Mouse (Mus musculus): ENCODE data around the gene Zfp119a. TPM values are rescaled to one million over a fixed set of nuclear protein-coding genes. Genes with fewer than 3 reads are reported as not detected.
A peak's percentile ranks its signal among the peaks of the same experiment; 100 is the strongest.
"Not testable (repeated sequence)": the region's sequence is repeated elsewhere in the genome, so short reads cannot be mapped to it uniquely, and the experiment has no call there.

Zfp119a gene
- 0.98 TPM for polyA plus RNA-seq (2012; fragmentation: generic; extraction: Trizol)

- Histone ChIP-seq H3ac (ENCODE audit: control insufficient read depth, insufficient read length) (peak within 1 kb of the TSS; percentile 84), H3K4me2 (ENCODE audit: low read depth) (peak within 1 kb of the TSS; percentile 83), H3K79me2 (ENCODE audit: control insufficient read depth, insufficient read depth) (peaks cover 27% of the 10 kb centered on the region), H3K4me3 (peak within 1 kb of the TSS; percentile 41)
- H3K36me3 ChIP-seq (ENCODE audit: control insufficient read depth, insufficient read depth); H3K27me3 ChIP-seq (ENCODE audit: control insufficient read depth, insufficient read depth, insufficient read length): not testable (repeated sequence)
- peak; percentile 68 for TF ChIP-seq POLR2AphosphoS2 (IDR thresholded peaks at IDR 0.05; ENCODE audit: insufficient read length, low read depth)
- TF ChIP-seq POLR2A (IDR thresholded peaks at IDR 0.05; ENCODE audit: insufficient read length, low read depth) = peak; percentile 81
These were observed at the start of gene Zfp119a for GRCm38 (mm10) chr17:55878636-55879369. Gene Zfp119a (minus strand): TSS chr17:55878930.

DNA sequence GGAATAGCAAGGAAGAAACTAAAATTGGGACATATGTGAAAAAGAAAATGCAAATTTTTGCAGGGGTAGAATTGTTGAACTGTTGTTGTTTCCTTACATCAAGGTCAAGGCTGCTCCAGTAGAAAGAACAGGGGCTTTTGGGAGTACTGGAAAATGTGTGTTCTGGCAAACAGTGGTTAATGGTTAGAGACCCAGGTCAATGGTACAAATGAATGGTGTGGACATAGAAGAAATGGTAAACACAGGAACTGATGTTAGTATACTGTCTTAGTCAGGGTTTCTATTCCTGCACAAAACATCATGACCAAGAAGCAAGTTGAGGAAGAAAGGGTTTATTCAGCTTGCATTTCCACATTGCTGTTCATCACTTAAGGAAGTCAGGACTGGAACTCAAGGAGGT is 27.9 kb upstream of the Zfp119a start:
- Histone ChIP-seq H3K4me3 (no peak overlapping the region), H3ac (ENCODE audit: control insufficient read depth, insufficient read length) (no peak overlapping the region), H3K36me3 (ENCODE audit: control insufficient read depth, insufficient read depth) (no peaks in the 10 kb centered on the region), H3K27me3 (ENCODE audit: control insufficient read depth, insufficient read depth, insufficient read length) (no peaks in the 10 kb centered on the region), H3K4me2 (ENCODE audit: low read depth) (no peak overlapping the region), H3K79me2 (ENCODE audit: control insufficient read depth, insufficient read depth) (no peaks in the 10 kb centered on the region)
- TF ChIP-seq REST (IDR thresholded peaks at IDR 0.05; ENCODE audit: insufficient read depth, insufficient read length) (no peak), E2F4 (IDR thresholded peaks at IDR 0.05; ENCODE audit: insufficient read depth) (no peak), TCF3 (IDR thresholded peaks at IDR 0.05; ENCODE audit: insufficient read length, low read depth) (no peak), TCF12 (IDR thresholded peaks at IDR 0.05; ENCODE audit: insufficient read depth, poor library complexity, severe bottlenecking) (no peak)

DNA sequence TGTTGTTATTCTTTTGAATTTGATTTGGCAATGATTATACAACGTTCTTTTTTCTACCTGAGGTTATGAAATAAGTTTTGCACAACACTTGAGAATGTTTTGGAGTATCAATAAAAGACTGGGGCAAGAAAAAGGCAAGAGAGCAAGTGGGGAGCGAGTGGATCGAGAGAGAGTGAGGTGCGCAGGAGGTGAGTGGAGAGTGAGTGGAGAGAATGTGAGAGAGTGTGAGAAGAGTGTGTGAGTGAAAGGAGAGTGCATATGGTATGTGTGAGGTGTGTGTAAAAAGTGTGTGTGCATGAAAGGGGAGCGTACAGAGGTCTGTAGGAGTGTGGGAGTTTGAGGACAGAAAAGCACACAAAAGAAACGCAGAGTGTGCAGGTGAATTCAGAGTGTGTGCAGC is 25.4 kb upstream of the Zfp119a start:
- no peak overlapping the region for H3K4me2 ChIP-seq (ENCODE audit: low read depth)
- H3K4me3 ChIP-seq = no peak overlapping the region
- no peaks in the 10 kb centered on the region for H3K27me3 ChIP-seq (ENCODE audit: control insufficient read depth, insufficient read depth, insufficient read length)
- no peak overlapping the region for H3ac ChIP-seq (ENCODE audit: control insufficient read depth, insufficient read length)
- H3K36me3 ChIP-seq (ENCODE audit: control insufficient read depth, insufficient read depth) = no peaks in the 10 kb centered on the region
- H3K79me2 ChIP-seq (ENCODE audit: control insufficient read depth, insufficient read depth) = no peaks in the 10 kb centered on the region
- TF ChIP-seq MAX (IDR thresholded peaks at IDR 0.05; ENCODE audit: low read depth) (no peak), SRF (IDR thresholded peaks at IDR 0.05; ENCODE audit: control insufficient read depth, insufficient read length, low read depth) (no peak), MYOD1 (IDR thresholded peaks at IDR 0.05; ENCODE audit: control insufficient read depth in 1 of 3, insufficient read length in 2 of 3, low read depth in 2 of 3) (no peak), MYOG (IDR thresholded peaks at IDR 0.05; ENCODE audit: control insufficient read depth in 1 of 3, insufficient read depth in 1 of 3, insufficient read length in 2 of 3, low read depth in 2 of 3) (no peak), TCF12 (IDR thresholded peaks at IDR 0.05; ENCODE audit: insufficient read depth, poor library complexity, severe bottlenecking) (no peak), TCF3 (IDR thresholded peaks at IDR 0.05; ENCODE audit: insufficient read length, low read depth) (no peak), POLR2A (IDR thresholded peaks at IDR 0.05; ENCODE audit: insufficient read length, low read depth) (no peak), E2F4 (IDR thresholded peaks at IDR 0.05; ENCODE audit: insufficient read depth) (no peak), CEBPB (IDR thresholded peaks at IDR 0.05; ENCODE audit: insufficient read depth, poor library complexity, severe bottlenecking) (no peak), USF1 (IDR thresholded peaks at IDR 0.05; ENCODE audit: low read depth) (no peak), POLR2AphosphoS2 (IDR thresholded peaks at IDR 0.05; ENCODE audit: insufficient read length, low read depth) (no peak), REST (IDR thresholded peaks at IDR 0.05; ENCODE audit: insufficient read depth, insufficient read length) (no peak)

GRCm38 (mm10) chr17:55903687-55904086 is 25.0 kb upstream of the Zfp119a start:
- Histone ChIP-seq H3K36me3 (ENCODE audit: control insufficient read depth, insufficient read depth) (no peaks in the 10 kb centered on the region), H3K4me2 (ENCODE audit: low read depth) (no peak overlapping the region), H3K27me3 (ENCODE audit: control insufficient read depth, insufficient read depth, insufficient read length) (no peaks in the 10 kb centered on the region), H3K79me2 (ENCODE audit: control insufficient read depth, insufficient read depth) (no peaks in the 10 kb centered on the region), H3ac (ENCODE audit: control insufficient read depth, insufficient read length) (no peak overlapping the region), H3K4me3 (no peak overlapping the region)
- no peak for TF ChIP-seq TCF12 (IDR thresholded peaks at IDR 0.05; ENCODE audit: insufficient read depth, poor library complexity, severe bottlenecking)
- no peak for TF ChIP-seq MYOG (IDR thresholded peaks at IDR 0.05; ENCODE audit: control insufficient read depth in 1 of 3, insufficient read depth in 1 of 3, insufficient read length in 2 of 3, low read depth in 2 of 3)
- no peak for TF ChIP-seq E2F4 (IDR thresholded peaks at IDR 0.05; ENCODE audit: insufficient read depth)
- TF ChIP-seq REST (IDR thresholded peaks at IDR 0.05; ENCODE audit: insufficient read depth, insufficient read length) = no peak
- TF ChIP-seq MYOD1 (IDR thresholded peaks at IDR 0.05; ENCODE audit: control insufficient read depth in 1 of 3, insufficient read length in 2 of 3, low read depth in 2 of 3) = no peak
- TF ChIP-seq CEBPB (IDR thresholded peaks at IDR 0.05; ENCODE audit: insufficient read depth, poor library complexity, severe bottlenecking) = no peak
- no peak for TF ChIP-seq USF1 (IDR thresholded peaks at IDR 0.05; ENCODE audit: low read depth)
- TF ChIP-seq MAX (IDR thresholded peaks at IDR 0.05; ENCODE audit: low read depth) = no peak
- TF ChIP-seq TCF3 (IDR thresholded peaks at IDR 0.05; ENCODE audit: insufficient read length, low read depth) = no peak

GRCm38 (mm10) chr17:55903087-55903486 is 24.4 kb upstream of the Zfp119a start:
- no peak for TF ChIP-seq MYOG (IDR thresholded peaks at IDR 0.05; ENCODE audit: control insufficient read depth in 1 of 3, insufficient read depth in 1 of 3, insufficient read length in 2 of 3, low read depth in 2 of 3)
- TF ChIP-seq E2F4 (IDR thresholded peaks at IDR 0.05; ENCODE audit: insufficient read depth) = no peak
- no peak for TF ChIP-seq POLR2A (IDR thresholded peaks at IDR 0.05; ENCODE audit: insufficient read length, low read depth)
- no peak for TF ChIP-seq TCF3 (IDR thresholded peaks at IDR 0.05; ENCODE audit: insufficient read length, low read depth)
- TF ChIP-seq MAX (IDR thresholded peaks at IDR 0.05; ENCODE audit: low read depth) = no peak
- no peak for TF ChIP-seq SRF (IDR thresholded peaks at IDR 0.05; ENCODE audit: control insufficient read depth, insufficient read length, low read depth)
- TF ChIP-seq MYOD1 (IDR thresholded peaks at IDR 0.05; ENCODE audit: control insufficient read depth in 1 of 3, insufficient read length in 2 of 3, low read depth in 2 of 3) = no peak
- no peak overlapping the region for H3K4me2 ChIP-seq (ENCODE audit: low read depth)
- H3K27me3 ChIP-seq (ENCODE audit: control insufficient read depth, insufficient read depth, insufficient read length) = no peaks in the 10 kb centered on the region
- H3ac ChIP-seq (ENCODE audit: control insufficient read depth, insufficient read length) = no peak overlapping the region
- H3K36me3 ChIP-seq (ENCODE audit: control insufficient read depth, insufficient read depth) = peaks cover 4% of the 10 kb centered on the region
- H3K79me2 ChIP-seq (ENCODE audit: control insufficient read depth, insufficient read depth) = no peaks in the 10 kb centered on the region
- no peak overlapping the region for H3K4me3 ChIP-seq

- H3K36me3 ChIP-seq (ENCODE audit: control insufficient read depth, insufficient read depth); H3K27me3 ChIP-seq (ENCODE audit: control insufficient read depth, insufficient read depth, insufficient read length): not testable (repeated sequence)
- H3K4me3 ChIP-seq = peak overlapping the region; percentile 27
- peak overlapping the region; percentile 40 for H3ac ChIP-seq (ENCODE audit: control insufficient read depth, insufficient read length)
- H3K79me2 ChIP-seq (ENCODE audit: control insufficient read depth, insufficient read depth) = peaks cover 12% of the 10 kb centered on the region
- H3K4me2 ChIP-seq (ENCODE audit: low read depth) = peak overlapping the region; percentile 75
These were observed 13.8 kb upstream of the Zfp119a start for GRCm38 (mm10) chr17:55892406-55892955.

All from myocyte (in vitro differentiated cells).